Mouse (Mus musculus) liver, embryonic 14.5 days (tissue): Measurements from ENCODE around the gene Etnk2. TPM values are rescaled to one million over a fixed set of nuclear protein-coding genes. Genes with fewer than 3 reads are reported as not detected.

ENCODE experiments used
- ATAC-seq: fragments of 200-750 bp; cut with Nextera tagmentation; 2 replicates; pipeline ENCODE4 v1.8.0; 2017; ENCODE audit warnings: moderate number of reproducible peaks, mild to moderate bottlenecking, moderate library complexity; ENCODE audit not compliant: insufficient read depth
- DNase-seq, 3 experiments: peaks; one replicate each; pipeline ENCODE4 v3.0.0-alpha.2; 2012 to 2013; ENCODE audit warnings: low read depth in 3 of 3, low spot score in 3 of 3
- H3K27ac ChIP-seq: fragments of 300-500 bp; sonication (generic); 2 replicates; pipeline ENCODE4 v1.5.1; 2014; ENCODE audit warnings: moderate library complexity, mild to moderate bottlenecking, control low read depth, inconsistent platforms
- H3K27me3 ChIP-seq: fragments of 300-500 bp; sonication (generic); 2 replicates; pipeline ENCODE4 v1.6.1; 2014; ENCODE audit warnings: mild to moderate bottlenecking, low read length, moderate library complexity; ENCODE audit not compliant: control insufficient read depth, insufficient read depth
- H3K36me3 ChIP-seq: fragments of 300-500 bp; sonication (generic); replicated peaks from 2 replicates; pipeline ENCODE4 v1.6.1; 2014; ENCODE audit warnings: low read depth; ENCODE audit not compliant: control insufficient read depth, insufficient read depth
- H3K4me1 ChIP-seq, 2 experiments: fragments of 200-500 bp in 1 of 2; fragments of 300-500 bp in 1 of 2; sonication (generic) in 1 of 2; replicated peaks; 2 replicates each; pipeline ENCODE4 v1.6.1; 2012 to 2014; ENCODE audit warnings: antibody characterized with exemption in 1 of 2, inconsistent platforms in 1 of 2, low read length in 1 of 2; ENCODE audit not compliant: control insufficient read depth in 2 of 2, insufficient read depth in 2 of 2
- H3K4me2 ChIP-seq: fragments of 300-500 bp; sonication (generic); 2 replicates; pipeline ENCODE4 v1.6.1; 2014; ENCODE audit warnings: low read depth, mild to moderate bottlenecking, control low read depth, moderate library complexity
- H3K4me3 ChIP-seq, 2 experiments: fragments of 200-500 bp in 1 of 2; fragments of 300-500 bp in 1 of 2; sonication (generic) in 1 of 2; 2 replicates each; pipeline ENCODE4 v1.5.1; 2012 to 2014; ENCODE audit warnings: low read depth in 2 of 2, low read length in 2 of 2, mild to moderate bottlenecking in 2 of 2, control low read depth in 1 of 2, inconsistent platforms in 1 of 2, moderate library complexity in 1 of 2; ENCODE audit not compliant: insufficient read depth in 1 of 2
- H3K9ac ChIP-seq: fragments of 300-500 bp; sonication (generic); replicated peaks from 2 replicates; pipeline ENCODE4 v1.6.1; 2014; ENCODE audit warnings: mild to moderate bottlenecking, control low read depth, moderate library complexity
- H3K9me3 ChIP-seq: fragments of 300-500 bp; sonication (generic); 2 replicates; pipeline ENCODE4 v1.6.1; 2016; ENCODE audit warnings: low read length, mixed read lengths; ENCODE audit not compliant: control insufficient read depth
- CTCF ChIP-seq: IDR thresholded peaks from 2 replicates; pipeline ENCODE4 v1.5.1; 2016; ENCODE audit warnings: antibody characterized with exemption, low read depth, control low read depth
- EP300 ChIP-seq: IDR thresholded peaks from 2 replicates; pipeline ENCODE4 v1.6.1; 2016; ENCODE audit warnings: antibody characterized with exemption, low read depth
- WGBS: fragments of 180-500 bp; shearing (Covaris S2); extraction: QIAGEN DNeasy Blood & Tissue Kit; methylation state at CpG from one replicate; pipeline ENCODE4 v1.1.7; 2014; ENCODE audit not compliant: insufficient replicate concordance; 5-methylcytosine and 5-hydroxymethylcytosine counted together
- polyA plus RNA-seq, 2 experiments: library from polyadenylated mRNA; depleted of rRNA in 1 of 2; stranded (reverse) in 1 of 2; unstranded in 1 of 2; fragments of >200 nt; fragmentation: Nextera tagmentation in 1 of 2; extraction: Ambion mirVana in 1 of 2; gene quantifications; 2 replicates each; pipeline versions ENCODE4 v1.2.1 to v1.2.3; 2012 to 2014

The Etnk2 gene
- polyA plus RNA-seq, 2 experiments = 3.4 to 5.5 TPM

GRCm38 (mm10) chr1:133321267-133321925, 42.0 kb upstream of the Etnk2 start, which contains the start of gene Kiss1:
Gene Kiss1 (plus strand): TSS chr1:133321875.
- Histone ChIP-seq H3K27ac (no peak within 1 kb of the TSS), H3K4me1 (no peaks in the 10 kb centered on the region), H3K4me2 (no peak within 1 kb of the TSS), H3K9ac (no peak within 1 kb of the TSS), H3K27me3 (no peaks in the 10 kb centered on the region), H3K9me3 (no peaks in the 10 kb centered on the region; the same call in 1 of the 2 replicates), H3K36me3 (no peaks in the 10 kb centered on the region), H3K4me3 (no peak within 1 kb of the TSS)
- no peak for ATAC-seq
- 65% methylated on average over 13 of the region's 13 CpGs for WGBS
- DNase-seq = no peak
- TF ChIP-seq EP300 = no peak
- TF ChIP-seq CTCF = no peak

- DNase-seq (no peak), ATAC-seq (no peak)
- no peak overlapping the region for H3K4me2 ChIP-seq
- no peaks in the 10 kb centered on the region for H3K4me1 ChIP-seq
- 34% methylated on average over 5 of the region's 5 CpGs for WGBS
- H3K27ac ChIP-seq = no peak overlapping the region
- peaks cover 2% of the 10 kb centered on the region for H3K27me3 ChIP-seq
- H3K9me3 ChIP-seq = no peaks in the 10 kb centered on the region; the same call in 1 of the 2 replicates
- TF ChIP-seq EP300 (no peak), CTCF (no peak)
- H3K9ac ChIP-seq = no peak overlapping the region
- H3K4me3 ChIP-seq = no peak overlapping the region
- no peaks in the 10 kb centered on the region for H3K36me3 ChIP-seq
Measured at GRCm38 (mm10) chr1:133323333-133323732, 40.0 kb upstream of the Etnk2 start.

- ATAC-seq (no peak), DNase-seq (no peak)
- Histone ChIP-seq H3K9me3 (no peaks in the 10 kb centered on the region), H3K9ac (no peak overlapping the region), H3K4me2 (no peak overlapping the region), H3K4me3 (no peak overlapping the region), H3K36me3 (no peaks in the 10 kb centered on the region), H3K27ac (no peak overlapping the region), H3K27me3 (peaks cover 16% of the 10 kb centered on the region), H3K4me1 (no peaks in the 10 kb centered on the region)
- TF ChIP-seq CTCF = no peak
- TF ChIP-seq EP300 = no peak
- WGBS = 58% methylated on average over 8 of the region's 8 CpGs
Measured at GRCm38 (mm10) chr1:133325951-133326350, 37.4 kb upstream of the Etnk2 start.

- Histone ChIP-seq H3K4me2 (no peak overlapping the region), H3K9me3 (no peaks in the 10 kb centered on the region), H3K4me1 (no peaks in the 10 kb centered on the region), H3K9ac (no peak overlapping the region), H3K27me3 (peaks cover 16% of the 10 kb centered on the region), H3K36me3 (no peaks in the 10 kb centered on the region), H3K27ac (no peak overlapping the region), H3K4me3 (no peak overlapping the region)
- TF ChIP-seq EP300 = no peak
- TF ChIP-seq CTCF = peak; percentile 11; the same call in 1 of the 2 replicates
- DNase-seq (no peak), ATAC-seq (no peak)
- WGBS = 50% methylated on average over 5 of the region's 5 CpGs
Measured at GRCm38 (mm10) chr1:133327094-133327493, 36.3 kb upstream of the Etnk2 start.

- Histone ChIP-seq H3K9me3 (no peaks in the 10 kb centered on the region), H3K4me3 (no peak overlapping the region), H3K27ac (no peak overlapping the region), H3K27me3 (peaks cover 16% of the 10 kb centered on the region), H3K36me3 (no peaks in the 10 kb centered on the region), H3K9ac (no peak overlapping the region), H3K4me1 (no peaks in the 10 kb centered on the region), H3K4me2 (no peak overlapping the region)
- ATAC-seq = no peak
- 62% methylated on average over 6 of the region's 6 CpGs for whole genome bisulfite sequencing
- no peak for TF ChIP-seq EP300
- no peak for TF ChIP-seq CTCF
- no peak for DNase-seq
Measured at GRCm38 (mm10) chr1:133328299-133328795, 35.0 kb upstream of the Etnk2 start.
